25 mouse cellular contexts compared by ENCODE assay signal in the genomic region with DNA sequence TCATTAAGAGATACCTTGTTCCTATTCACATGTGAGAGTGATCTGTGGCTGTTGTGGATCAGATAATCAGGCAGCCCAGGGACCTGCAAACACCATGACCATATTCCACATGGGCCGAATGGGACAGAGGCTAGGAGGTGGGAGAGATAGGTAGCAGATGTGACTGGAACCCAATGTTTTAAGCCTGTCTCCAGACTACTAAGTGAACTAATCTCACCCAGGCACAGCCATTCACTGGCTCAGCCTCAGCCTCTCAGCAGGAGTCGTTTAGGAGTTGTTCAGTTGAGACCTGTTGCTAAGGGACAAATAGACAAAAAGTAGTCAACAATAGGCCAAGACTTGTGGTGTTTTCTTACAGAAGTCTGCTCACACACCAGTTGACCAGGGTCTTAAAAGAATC. TPM values are rescaled to one million over a fixed set of nuclear protein-coding genes. Genes with fewer than 3 reads are reported as not detected.
"Had no signal": no experiment of that assay in that cellular context is flagged by ENCODE, and none has a peak within 500 bp of the region (broad histone marks: within the 10 kb centered on the region; RNA-seq: fewer than 3 reads in every experiment).

No protein-coding gene starts in this region.

- H3K4me1 ChIP-seq: liver, embryonic 12.5 days had no signal

- H3K4me2 ChIP-seq: heart, embryonic 12.5 days; hindbrain, embryonic 12.5 days; hindbrain, embryonic 14.5 days; intestine, embryonic 15.5 days; limb, embryonic 15.5 days; liver, embryonic 12.5 days had no signal

- H3K27me3 ChIP-seq: heart, embryonic 12.5 days; hindbrain, embryonic 12.5 days; intestine, embryonic 15.5 days; limb, embryonic 15.5 days; liver, embryonic 12.5 days had no signal

- H3K4me3 ChIP-seq: gastrocnemius, adult 2 months; heart, embryonic 10.5 days; heart, embryonic 12.5 days; hindbrain, embryonic 10.5 days; hindbrain, embryonic 12.5 days; intestine, embryonic 15.5 days; layer of hippocampus, adult 2 months; limb, embryonic 15.5 days; liver, embryonic 12.5 days had no signal

- DNase-seq: gastrocnemius, adult 2 months; gastrocnemius, postnatal 10 days; gastrocnemius, postnatal 25 days; heart, postnatal 10 days; heart, postnatal 4 days; kidney, adult 18-20 months; kidney, adult 8-10 months; kidney, postnatal 10 days; kidney, postnatal 25 days; kidney, postnatal 4 days; layer of hippocampus, adult 9-11 months; layer of hippocampus, postnatal 36 days; left cerebral cortex, postnatal 4 days had no signal

- H3K9ac ChIP-seq: heart, embryonic 12.5 days; hindbrain, embryonic 12.5 days; hindbrain, embryonic 14.5 days; intestine, embryonic 15.5 days; limb, embryonic 15.5 days; liver, embryonic 12.5 days had no signal

- H3K9me3 ChIP-seq: heart, embryonic 10.5 days; heart, embryonic 12.5 days; hindbrain, embryonic 10.5 days; hindbrain, embryonic 12.5 days; intestine, embryonic 15.5 days; limb, embryonic 15.5 days; liver, embryonic 12.5 days had no signal

- H3K27ac ChIP-seq: gastrocnemius, adult 2 months; heart, embryonic 10.5 days; hindbrain, embryonic 10.5 days; hindbrain, embryonic 12.5 days; hindbrain, embryonic 14.5 days; intestine, embryonic 15.5 days; layer of hippocampus, adult 2 months; limb, embryonic 15.5 days; liver, embryonic 12.5 days had no signal

- H3K36me3 ChIP-seq: heart, embryonic 10.5 days; heart, embryonic 12.5 days; hindbrain, embryonic 10.5 days; hindbrain, embryonic 12.5 days; intestine, embryonic 15.5 days; limb, embryonic 15.5 days; liver, embryonic 12.5 days had no signal

- ATAC-seq: hindbrain, embryonic 16.5 days; inflammation-experienced regulatory T-cells, adult 6 months; intestine, embryonic 15.5 days; intestine, postnatal 0 days; liver, embryonic 12.5 days had no signal

RNA-seq across cellular contexts. Expression of a gene that starts 48.0 kb away (rescaled TPM):
- polyA plus RNA-seq: inflammation-experienced regulatory T-cells, adult 6 months had no signal
